Mouse (Mus musculus) spleen, postnatal 4 days (tissue): ENCODE results near the gene Clk2.
A peak's percentile ranks its signal among the peaks of the same experiment; 100 is the strongest.
"Not testable (repeated sequence)": the region's sequence is repeated elsewhere in the genome, so short reads cannot be mapped to it uniquely, and the experiment has no call there.

Experiments
- DNase-seq, 2 experiments: peaks; one replicate each; pipeline ENCODE4 v3.0.0; 2022; ENCODE audit warnings: low spot score in 2 of 2

Clk2 gene

DNA sequence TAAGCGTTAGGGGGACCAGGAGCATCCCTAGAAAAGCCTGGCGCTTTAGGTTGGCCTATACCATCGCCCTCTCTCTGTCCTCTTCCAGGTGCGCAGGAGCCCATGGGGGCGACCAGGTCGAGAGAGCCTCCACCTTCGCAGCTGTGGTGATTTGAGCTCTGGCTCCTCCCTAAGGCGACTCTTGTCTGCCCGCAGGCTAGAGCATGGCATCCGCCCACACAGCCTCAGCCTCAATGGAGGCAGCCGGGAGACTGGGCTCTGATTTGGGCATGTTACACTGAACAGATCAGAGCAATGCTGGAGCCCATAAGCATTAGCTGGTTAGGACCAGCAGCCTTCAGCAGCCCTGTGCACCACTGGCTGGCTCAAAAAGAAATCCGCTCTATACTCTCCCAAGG lies 23.9 kb downstream of the Clk2 start:
- DNase-seq: no peak

DNA sequence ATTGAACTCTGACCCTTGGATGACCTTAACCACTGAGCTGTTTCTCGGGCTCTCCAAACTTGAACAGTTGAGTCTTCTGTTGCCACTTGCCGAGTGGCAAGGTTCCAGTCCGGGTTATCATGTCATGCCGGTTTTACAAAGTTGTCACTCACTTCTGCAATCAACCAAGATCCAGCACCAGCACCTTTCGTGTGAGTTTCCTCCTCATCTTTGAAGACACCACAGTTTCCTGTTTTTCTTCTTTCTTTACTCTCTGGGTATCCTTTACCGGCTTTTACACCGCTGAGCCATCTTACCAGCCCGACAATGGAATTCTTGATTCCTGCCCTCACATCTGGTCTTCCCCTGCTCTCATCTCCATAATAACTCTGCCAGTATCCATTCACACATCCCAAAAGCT lies 25.8 kb downstream of the Clk2 start:
- DNase-seq: no peak

DNA sequence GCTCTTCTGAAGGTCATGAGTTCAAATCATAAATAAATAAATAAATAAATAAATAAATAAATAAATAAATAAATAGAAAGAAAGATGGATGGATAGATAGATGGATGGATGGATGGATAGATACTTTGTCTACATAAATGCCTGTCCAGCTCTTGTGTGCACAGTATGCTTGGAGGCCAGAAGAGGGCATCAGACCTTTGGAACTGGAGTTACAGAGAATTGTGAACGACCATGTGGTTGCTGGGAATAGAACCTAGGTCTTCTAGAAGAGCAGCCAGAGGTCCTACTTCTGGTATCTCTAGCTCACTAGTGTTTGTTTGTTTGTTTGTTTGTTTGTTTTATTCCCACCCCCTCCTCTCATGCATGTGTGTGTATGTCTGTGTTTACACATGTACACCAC lies 28.8 kb downstream of the Clk2 start:
- no peak for DNase-seq

DNA sequence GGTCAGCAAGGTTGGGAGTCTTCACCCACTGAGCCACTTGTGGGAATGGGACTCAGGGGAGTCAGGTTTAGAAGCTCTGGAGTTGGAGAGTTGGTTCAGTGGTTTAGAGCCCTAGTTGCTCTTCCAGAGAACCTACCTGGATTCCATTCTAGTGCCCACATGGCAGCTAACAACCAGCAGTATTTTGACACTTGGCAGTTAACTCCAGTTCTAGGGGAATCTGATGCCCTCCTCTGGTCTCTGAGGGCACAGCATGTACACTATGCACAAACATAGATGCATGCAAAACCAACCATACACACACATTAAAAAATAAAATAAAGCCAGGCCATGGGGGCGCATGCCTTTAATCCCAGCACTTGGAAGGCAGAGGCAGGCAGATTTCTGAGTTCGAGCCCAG lies 29.3 kb downstream of the Clk2 start:
- DNase-seq: no peak

DNA sequence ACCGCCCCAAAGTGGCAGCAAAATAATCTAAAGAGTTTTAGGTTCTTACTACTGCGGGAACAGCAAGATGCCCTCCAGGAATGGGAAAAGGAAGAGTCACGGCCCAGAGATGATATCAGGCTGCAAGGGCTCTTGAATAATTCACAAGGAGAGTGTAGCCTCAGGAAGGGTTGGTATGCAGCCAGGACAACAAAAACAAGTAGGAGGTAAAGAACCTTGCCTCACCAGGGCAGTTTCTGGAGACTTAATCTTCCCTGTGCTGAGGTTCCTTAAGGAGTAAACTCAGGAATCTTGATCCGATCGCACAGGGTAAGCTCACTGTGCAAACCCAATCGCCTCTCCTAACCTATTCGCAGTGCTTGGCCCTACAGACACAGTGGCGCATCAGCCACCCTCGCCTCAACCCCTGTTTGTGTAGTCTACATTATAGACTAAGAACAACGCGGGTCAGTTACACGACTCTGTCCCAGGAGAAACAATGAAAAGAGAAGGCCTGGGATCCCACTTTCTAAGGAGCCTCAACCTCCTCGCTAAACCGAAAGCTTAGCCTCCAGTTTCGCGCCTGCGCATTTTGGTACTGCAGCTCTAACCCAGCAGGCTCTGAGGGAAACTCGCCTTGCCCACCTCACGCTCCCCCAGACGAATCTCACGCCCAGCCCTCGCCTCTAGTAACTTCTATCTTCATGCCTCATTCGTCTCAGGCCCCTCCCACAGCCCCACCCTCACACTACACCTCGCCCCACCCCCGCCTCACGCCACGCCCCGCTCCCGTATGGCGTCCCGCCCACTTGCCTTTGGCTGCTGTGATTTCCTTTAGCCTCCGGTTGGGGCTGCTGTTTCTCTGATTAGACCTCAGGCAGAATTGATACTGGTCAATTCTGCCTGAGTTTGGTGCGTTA lies 31.6 kb downstream of the Clk2 start:
- peak; percentile 85 to 92 for DNase-seq

DNA sequence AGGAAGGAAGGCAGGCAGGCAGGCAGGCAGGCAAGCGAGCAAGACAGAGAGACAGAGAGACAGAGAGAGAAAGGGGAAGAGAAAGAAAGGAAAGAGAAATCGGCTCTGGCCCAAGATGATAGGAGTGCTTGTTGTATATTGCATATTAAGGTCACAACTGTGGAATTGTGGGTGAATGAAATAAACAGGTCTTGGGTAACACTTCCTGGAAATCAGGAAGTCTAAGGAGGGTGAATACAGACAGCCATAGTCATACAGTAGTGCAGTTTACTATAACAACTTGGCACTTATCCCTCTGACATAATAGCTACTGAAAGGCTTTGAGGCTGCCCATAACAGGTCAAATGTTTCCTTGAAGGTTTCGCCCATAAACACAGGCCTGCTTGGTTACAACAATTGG lies 35.2 kb downstream of the Clk2 start:
- DNase-seq: no peak

DNA sequence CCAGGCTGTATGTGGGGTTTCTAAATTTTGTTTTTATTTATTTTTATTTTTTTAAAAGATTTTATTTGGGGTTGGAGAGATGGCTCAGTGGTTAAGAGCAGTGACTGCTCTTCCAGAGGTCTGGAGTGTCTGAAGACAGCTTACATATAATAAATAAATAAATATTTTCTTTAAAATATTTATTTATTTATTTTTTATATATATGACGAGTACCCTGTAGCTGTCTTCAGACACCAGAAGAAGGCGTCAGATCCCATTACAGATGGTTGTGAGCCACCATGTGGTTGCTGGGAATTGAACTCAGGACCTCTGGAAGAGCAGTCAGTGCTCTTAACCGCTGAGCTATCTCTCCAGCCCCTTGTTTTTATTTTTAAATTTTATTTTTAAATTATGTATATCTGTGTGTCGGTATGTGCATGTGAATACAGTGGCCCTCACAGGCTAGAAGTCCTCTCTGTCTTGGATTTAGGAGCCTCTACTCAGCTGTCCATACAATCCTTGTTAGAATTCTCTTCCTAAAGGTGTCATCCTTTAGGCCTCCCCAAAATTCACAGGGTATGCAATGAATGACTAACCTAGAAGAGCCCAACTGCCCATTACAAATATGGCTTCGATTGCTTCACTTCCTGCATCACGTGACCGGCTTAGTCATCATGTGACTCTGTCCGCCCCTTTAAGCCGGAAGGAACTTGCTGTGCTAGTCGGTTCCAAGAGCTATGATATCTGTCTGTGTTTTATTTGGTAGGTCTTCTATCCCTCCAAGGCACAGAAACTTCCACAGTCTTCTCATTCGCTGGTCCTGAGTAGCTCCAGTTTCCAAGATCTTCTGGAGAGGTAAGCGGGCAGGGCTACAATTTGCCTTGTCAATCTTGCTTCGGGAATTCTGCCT lies 37.9 kb downstream of the Clk2 start, which contains the start of gene Gba:
Gene Gba (plus strand): TSS at position 676 of the 889 bp plus-strand sequence.
- peak; percentile 81 to 91 for DNase-seq

DNA sequence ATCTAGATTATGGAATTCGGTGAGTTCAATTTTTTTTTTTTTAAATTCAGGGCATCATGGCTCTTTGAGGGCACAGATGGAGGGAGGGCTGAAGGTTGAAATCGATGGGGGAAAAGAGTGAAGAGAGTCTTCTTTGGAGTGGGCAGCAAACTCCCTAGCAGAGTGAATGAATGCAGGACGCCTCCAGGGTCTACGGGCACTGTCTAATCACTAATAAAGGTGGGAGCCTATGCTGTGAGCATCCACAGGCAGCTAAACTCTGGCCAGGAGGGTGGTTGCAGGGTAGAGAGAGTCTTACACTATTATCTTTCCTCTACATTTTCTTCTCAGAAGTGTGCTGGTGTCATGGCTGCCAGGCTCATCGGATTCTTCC lies 38.5 kb downstream of the Clk2 start:
- DNase-seq: no peak

DNA sequence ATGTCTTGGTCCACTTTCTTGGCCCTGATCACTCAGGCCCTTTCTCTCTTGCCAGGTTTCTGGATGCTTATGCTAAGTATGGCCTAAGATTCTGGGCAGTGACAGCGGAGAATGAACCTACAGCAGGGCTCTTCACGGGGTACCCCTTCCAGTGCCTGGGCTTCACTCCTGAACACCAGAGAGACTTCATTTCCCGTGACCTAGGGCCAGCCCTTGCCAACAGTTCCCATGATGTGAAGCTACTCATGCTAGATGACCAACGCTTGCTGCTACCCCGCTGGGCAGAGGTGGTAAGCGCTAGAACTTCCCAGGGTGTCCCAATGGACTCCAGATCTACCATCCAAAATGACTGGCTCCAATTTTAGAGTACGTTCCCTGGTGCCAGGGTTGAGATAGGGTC lies 41.5 kb downstream of the Clk2 start:
- DNase-seq: no peak

DNA sequence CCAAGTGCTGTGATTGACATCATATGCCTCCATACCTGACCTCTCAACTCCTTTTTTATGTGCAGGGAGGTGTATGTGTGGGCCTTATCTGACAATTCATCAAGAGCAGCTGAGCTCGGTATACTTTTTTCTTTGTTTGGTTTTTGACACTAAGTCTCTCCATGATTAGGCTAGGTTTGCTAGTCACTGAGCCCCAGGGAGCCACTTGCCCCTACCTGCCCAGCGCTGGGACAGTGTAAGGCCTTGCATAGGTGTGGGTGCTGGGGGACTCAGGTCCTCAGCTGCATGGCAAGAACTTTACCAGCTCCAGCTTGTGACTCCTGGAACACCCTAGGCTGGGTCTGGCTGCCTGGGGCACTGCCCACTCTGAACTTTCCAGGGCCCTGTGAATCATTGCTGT lies 42.1 kb downstream of the Clk2 start:
- DNase-seq: no peak

DNA sequence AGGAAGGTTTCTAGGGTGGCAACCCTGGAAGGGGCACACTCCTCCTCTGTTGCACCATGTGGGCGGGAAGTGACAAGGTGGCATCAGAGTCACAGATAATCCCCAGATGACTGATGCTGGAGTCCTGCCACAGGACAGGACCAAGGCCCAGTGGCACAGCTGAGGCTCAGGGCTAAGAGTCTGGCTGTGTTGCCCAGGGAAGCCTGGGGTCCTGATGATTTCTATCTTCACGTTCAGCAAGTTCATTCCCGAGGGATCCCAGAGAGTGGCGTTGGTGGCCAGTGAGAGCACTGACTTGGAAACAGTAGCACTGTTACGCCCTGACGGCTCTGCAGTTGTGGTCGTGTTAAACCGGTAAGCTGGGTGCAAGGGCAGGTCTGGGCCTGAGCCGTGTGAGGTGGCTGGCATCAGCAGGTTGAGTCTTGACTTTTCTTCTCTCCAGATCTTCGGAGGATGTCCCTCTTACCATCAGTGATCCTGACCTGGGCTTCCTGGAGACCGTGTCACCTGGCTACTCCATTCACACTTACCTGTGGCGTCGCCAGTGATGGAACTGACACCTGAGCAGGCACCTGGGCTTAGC lies 43.6 kb downstream of the Clk2 start:
- no peak for DNase-seq

DNA sequence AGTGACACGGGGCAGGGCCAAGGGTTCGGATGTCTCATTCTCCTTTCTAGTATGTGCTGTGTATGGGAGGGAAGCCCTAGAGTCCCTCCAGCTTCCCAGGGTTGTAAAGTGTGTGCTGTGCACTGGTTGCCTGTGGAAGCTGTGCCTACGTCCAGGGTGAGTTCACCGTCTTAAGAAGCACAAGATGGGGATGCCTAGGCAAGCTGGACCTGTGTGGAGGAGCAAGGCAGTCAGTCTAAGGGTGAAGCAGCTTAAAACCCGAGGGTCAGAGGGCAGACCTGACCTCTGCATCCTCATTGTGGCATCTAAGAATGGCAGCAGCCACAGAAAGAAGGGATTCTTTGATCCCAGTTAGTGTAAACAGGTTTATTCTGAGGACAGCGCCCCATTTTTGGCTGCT lies 44.1 kb downstream of the Clk2 start:
- DNase-seq: no peak

DNA sequence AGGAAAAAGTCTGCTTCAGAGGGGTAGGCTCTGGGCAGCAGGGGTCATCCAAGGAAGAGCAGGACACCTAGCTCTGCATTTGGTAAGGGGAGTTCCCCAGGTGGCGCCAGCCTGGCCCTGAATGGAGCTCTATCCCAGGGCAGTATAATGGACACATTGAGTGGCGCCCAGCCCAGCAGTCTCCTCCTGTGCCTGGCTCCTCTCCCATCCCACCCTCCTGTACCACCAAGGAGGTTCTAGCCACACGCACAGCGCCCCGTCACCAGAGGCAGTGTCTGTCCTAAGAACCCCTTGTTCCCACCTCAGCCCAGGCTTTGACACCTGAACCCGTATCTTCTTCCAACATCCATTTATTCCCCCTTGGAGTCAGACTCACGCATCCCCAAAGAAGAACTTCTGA lies 45.1 kb downstream of the Clk2 start:
- DNase-seq: no peak

DNA sequence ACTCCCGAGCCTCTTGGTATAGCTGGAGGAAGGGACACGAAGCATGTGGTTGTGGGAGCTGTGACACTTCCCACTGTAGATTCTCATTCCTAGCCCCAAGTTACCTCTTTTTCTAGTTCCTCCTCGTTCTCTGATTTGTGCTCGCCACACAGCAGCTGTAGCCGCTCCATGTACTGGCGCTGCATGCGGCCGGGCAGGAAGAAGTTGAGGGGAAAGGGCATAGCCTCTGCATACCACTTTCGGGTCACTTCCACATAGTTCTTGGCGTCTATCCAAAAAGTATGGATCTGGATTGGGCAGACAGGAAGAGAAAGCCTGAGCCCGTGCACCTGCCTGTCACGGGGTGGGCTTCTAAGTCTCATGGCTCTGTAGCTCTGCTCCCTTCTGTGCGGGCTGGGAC lies 45.6 kb downstream of the Clk2 start:
- no peak for DNase-seq

DNA sequence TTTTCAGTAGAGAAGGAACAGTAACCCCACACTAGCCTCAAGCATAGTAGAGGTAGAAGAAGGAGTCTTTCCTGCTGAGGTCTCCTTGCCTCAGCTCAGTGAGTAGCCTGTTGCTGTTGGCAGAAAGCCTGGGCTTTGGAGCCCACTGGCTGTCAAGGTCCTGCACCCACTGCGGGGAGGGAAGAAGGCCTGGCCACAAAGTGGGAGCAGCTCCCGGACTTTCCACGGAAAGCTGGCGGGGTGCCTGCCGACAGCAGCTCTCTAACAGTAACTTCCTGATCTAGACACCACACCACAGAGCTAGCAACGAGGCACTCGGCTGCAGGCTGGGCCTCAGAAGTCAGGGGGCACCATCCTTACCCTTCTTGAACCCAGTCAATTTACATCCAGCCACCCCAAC lies 46.1 kb downstream of the Clk2 start:
- no peak for DNase-seq

DNA sequence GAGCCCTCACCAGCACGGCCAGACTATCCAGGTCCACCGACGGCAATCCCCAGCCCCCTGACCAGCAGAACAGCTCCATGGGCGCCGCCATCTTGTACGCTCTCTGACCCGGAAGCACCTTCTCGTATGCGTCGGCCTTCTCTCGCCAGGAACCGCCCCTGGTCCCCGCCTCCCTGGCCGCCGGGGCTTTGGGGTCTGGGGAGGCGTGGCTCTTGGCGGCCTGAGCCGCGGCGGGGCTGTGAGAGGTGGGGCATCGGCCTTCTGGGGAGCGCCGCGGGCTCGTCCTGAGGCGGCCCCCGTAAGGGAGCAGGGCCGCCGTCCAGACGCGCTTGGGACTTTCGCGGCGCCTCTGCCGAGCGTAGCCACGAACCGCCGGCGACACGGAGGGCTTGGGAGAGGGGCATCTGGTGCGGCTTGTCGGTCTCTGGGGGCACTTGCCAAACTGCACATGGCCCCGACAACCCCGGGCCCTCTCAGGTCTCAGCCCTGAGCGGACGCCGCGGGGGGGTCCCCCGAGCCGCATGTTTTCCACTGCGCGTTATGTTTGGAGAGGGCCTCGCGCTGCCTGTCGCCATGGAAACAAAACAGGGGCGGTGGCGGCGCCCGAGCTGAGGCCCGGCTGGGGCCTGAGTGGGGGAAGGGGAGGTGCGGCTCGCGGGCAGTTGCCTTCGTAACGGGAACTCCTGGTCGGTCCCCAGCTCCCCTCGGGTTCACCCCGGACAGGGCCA lies 49.4 kb downstream of the Clk2 start:
- peak; percentile 84 to 91 for DNase-seq

DNA sequence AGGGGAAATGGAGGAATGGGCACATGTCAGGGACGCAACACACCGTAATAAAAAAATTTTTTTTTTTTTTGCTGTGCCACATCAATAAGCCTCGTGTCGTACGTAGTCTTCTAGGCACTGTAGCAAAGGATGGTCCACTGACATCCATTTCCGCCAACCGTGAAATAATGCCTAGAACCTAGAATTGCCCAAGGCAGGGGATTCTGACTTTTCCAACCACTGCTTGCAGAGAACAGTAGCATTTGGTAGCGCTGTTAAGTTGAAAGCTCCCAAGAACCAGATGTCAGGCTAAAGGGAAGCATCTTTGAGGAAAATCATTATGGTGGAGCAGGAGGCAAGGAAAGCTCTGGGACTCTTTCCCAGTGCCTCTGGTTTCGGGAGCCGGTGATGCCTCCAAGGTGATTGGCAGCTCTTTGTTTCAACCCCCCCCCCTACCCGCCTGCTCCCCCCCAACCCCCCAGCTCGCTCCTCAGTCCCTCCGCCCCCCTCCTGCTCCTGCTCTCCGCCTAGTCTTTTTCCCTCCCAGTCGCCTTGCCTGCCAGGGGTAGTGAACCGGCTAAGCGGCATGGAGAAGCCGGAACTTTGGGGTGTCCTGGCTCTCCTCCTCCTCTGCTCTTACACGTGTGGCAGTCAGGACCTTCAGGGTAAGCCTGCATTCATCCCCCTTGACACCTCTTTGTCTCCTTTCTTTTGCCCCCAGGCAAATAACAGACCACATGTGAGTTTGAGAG lies 50.3 kb downstream of the Clk2 start, which contains the start of gene Thbs3:
Gene Thbs3 (plus strand): TSS at position 500 of the 731 bp plus-strand sequence.
- DNase-seq: no peak

DNA sequence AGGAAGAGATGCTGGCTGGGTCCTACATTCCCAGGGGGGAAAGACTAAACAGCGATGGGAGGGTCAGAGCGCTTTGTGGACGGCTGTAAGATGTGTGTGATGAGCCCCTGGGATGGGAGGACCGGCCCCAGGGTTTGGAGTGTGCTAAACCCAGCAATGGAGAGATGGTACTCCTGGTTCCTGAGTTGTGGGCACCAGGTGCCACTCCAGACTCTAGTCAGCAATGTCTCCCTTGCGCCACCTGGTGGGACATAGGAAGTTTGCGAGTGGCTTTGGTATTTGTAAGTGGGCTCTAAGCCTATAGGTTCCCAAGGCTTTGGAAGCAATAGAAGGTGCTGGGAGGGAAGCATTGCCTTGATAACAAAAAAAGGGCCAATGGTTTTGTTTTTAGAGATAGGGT lies 51.3 kb downstream of the Clk2 start:
- peak; percentile 79 to 91 for DNase-seq

DNA sequence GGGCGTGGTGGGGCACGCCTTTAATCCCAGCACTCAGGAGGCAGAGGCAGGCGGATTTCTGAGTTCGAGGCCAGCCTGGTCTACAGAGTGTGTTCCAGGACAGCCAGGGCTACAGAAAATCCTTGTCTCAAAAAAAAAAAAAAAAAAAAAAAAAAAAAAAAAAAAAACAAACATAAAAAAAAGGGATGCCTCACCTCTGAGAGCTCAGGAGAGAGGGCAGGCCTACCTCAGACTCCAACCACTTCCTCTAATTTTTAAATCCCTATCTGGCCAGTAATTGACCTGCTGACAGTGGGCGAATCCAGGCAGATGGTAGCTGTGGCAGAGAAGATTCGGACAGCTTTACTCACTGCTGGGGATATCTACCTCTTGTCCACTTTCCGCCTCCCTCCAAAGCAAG lies 51.8 kb downstream of the Clk2 start:
- not testable (repeated sequence) for DNase-seq

DNA sequence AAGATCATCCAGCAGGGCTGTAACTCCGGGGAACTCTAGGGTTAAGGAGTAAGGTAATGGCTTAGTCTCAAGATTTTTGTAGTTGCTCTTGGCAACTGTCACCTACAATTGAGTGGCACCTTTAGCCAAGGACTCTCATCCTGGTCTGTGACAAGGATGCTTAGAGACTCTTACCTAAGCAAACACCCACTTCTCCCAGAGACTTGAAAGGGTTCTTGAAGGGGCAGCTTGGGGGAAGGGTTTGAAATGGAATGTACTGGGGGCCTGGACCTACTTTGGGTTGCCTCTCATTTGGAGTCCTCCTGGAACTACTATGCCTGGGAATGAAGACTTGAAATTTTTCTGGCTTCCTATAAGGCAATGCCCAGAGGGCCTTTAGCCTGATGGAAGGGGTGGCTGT lies 53.7 kb downstream of the Clk2 start:
- DNase-seq: no peak

DNA sequence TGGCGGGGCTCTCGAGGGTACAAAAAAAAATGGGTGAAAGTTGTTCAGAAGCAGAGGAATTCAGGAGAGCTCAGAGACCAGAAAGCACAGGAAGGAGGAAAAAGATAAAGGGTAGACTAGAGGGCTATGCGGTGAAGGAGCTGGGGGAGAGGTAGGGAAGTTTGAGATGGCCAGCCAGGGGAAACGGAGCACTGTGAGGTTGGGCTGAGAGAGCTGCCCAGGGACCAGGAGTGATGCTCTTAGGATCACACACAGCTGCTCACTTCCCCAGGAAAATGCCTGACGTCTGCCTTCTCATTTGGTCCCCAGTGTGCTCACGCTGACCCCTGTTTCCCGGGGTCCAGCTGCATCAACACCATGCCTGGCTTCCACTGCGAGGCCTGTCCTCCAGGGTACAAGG lies 55.0 kb downstream of the Clk2 start:
- no peak for DNase-seq
